Mouse (Mus musculus) left cerebral cortex, adult 2 months (tissue): ENCODE data around the gene Sntn. TPM values are rescaled to one million over a fixed set of nuclear protein-coding genes. Genes with fewer than 3 reads are reported as not detected.

Source experiments
- DNase-seq, 2 experiments: peaks; one replicate each; pipeline ENCODE4 v3.0.0; 2021 to 2022; ENCODE audit warnings: low spot score in 2 of 2, mixed read lengths in 1 of 2; ENCODE audit errors: extremely low spot score in 1 of 2
- H3K27ac ChIP-seq: fragments of 200-600 bp; 2 replicates; pipeline ENCODE4 v1.8.1; 2022
- H3K4me3 ChIP-seq: fragments of 200-600 bp; 2 replicates; pipeline ENCODE4 v1.8.1; 2022
- CTCF ChIP-seq: fragments of 200-600 bp; IDR thresholded peaks from 2 replicates; pipeline ENCODE4 v1.8.1; 2022; ENCODE audit warnings: antibody characterized with exemption, mild to moderate bottlenecking, moderate library complexity
- intact Hi-C: fragments of 180-260 bp; cut with DNase I; formaldehyde crosslinking; loops from one replicate; pipeline ENCODE4 v1.15.1; 2025
- long read RNA-seq, 2 experiments: library from polyadenylated mRNA; stranded (forward); transcript quantifications; one replicate each; pipeline ENCODE4 v2.0.0; 2021; ENCODE audit warnings: borderline mapping rate in 2 of 2
- total RNA-seq, 2 experiments: library from RNA; stranded (reverse); gene quantifications; 2 replicates each; pipeline ENCODE4 v1.2.3; 2021

Sntn gene
- total RNA-seq = not detected
- long read RNA-seq, experiment 1 = 0 reads
- long read RNA-seq, experiment 2 = 0 reads

DNA sequence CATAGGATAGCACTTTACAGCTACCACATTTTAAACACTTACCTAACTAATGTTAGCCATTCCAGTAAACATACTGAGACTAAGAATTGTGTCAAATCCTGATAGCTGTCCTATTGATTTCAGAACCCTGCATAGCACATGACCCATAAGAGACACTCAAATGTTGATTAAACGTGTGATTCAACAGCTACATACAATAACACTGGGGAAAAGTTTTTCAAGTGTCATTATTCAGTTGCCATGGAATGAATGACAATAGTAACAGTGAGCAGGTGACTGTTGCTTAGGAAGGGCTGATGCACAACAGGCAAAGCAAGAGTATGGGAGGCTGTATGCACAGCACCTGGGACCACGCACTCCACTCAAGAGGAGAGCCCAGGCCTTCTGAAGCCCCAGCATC lies at the start of gene Sntn:
Gene Sntn, plus strand, starts transcription at position 301 of the 400 bp plus-strand sequence.
- intact Hi-C loops = no loop called here
- DNase-seq = no peak
- TF ChIP-seq CTCF = no peak

DNA sequence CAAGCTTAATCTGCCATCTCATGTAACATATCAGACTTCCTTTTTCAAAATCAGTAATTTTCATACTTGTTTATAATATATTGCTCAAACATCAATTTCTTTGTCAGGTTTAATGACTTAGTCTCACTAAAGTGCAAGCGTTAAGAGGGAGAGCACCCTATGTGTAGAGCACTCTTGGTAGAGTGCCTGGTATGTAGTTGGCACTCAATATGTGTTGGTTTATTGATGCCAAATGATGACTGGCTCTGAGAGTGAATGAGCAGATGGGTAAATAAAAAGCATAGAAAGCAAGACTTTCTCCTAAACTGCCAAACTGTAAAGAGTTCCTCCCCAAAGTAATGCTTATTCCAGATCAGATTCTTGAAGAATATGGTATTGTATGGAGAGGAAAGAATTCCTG lies 20.8 kb upstream of the Sntn start:
- DNase-seq = no peak
- H3K4me3 ChIP-seq = no peak overlapping the region
- intact Hi-C loops = no loop called here
- no peak overlapping the region for H3K27ac ChIP-seq
- no peak for TF ChIP-seq CTCF

More for the DNA sequence above, at the start of gene Sntn:
- Histone ChIP-seq H3K4me3 (no peak within 1 kb of the TSS), H3K27ac (no peak within 1 kb of the TSS)

- DNase-seq = no peak
- TF ChIP-seq CTCF = no peak
- Histone ChIP-seq H3K27ac (no peak overlapping the region), H3K4me3 (no peak overlapping the region)
- intact Hi-C loops = no loop called here
These were observed 19.6 kb upstream of the Sntn start for GRCm38 (mm10) chr14:13651039-13651438.

DNA sequence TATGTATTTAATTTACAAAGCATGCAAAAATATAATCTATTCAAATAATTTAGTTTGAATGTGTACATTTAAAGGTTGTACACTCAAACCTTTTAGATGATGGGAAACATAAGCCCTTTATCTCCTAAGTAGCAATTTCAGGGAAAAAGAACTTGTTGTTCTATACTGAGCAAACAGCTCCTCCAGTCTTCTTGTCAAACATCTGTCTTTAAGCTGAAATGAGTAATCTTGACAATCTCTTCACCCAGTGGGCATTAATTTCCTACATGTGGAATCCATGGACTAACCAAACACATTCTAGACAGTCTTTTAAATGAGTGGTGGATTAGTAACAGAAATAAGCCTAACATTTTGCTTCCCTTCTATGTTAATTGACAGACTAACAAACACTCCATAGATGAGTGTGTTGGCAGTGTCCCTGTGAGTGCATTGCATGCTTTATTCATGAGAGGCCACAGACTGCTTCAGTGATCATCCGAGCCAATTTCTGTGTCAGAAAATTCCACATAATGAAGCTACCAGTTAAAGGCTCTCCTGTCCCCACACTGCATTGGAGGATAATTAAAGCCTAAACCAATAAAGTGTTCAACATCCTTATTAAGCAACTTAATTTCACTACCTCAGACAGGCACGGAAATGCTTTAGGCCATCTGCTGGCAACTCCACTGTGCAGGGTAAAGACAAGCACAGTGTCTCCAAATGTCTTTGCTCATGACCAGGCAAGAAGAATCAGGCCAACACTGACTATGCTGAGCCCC lies 19.0 kb upstream of the Sntn start:
- no peak for DNase-seq
- H3K4me3 ChIP-seq = no peak overlapping the region
- no peak; the same call in none of the 2 replicates for TF ChIP-seq CTCF
- intact Hi-C loops = no loop called here
- no peak overlapping the region for H3K27ac ChIP-seq

GRCm38 (mm10) chr14:13686716-13687115 lies 16.0 kb downstream of the Sntn start:
- Histone ChIP-seq H3K27ac (no peak overlapping the region), H3K4me3 (no peak overlapping the region)
- intact Hi-C loops = no loop called here
- no peak for DNase-seq
- TF ChIP-seq CTCF = no peak

DNA sequence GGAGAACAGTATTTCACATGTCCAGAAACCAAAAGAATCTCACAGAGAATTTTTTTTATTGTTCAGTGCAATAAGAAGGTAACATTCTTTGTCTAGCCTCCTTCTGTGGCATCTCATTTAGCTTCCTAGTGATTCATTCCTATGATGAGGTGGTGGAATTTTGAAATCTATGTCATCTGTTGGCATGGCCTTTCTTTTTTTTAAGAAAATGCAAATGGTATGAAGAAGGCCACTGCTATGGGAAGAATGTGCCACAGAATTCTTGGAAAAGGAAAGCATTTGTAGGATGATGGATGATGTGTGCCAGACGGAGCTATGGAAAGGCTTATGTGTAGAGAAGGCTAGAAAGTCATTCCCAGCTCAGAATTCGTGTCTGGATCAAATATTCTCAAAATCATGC lies 19.8 kb downstream of the Sntn start:
- no peak for TF ChIP-seq CTCF
- intact Hi-C loops = no loop called here
- H3K27ac ChIP-seq = no peak overlapping the region
- H3K4me3 ChIP-seq = no peak overlapping the region
- no peak for DNase-seq

- Histone ChIP-seq H3K4me3 (no peak overlapping the region), H3K27ac (no peak overlapping the region)
- intact Hi-C loops = no loop called here
- no peak for TF ChIP-seq CTCF
- DNase-seq = no peak
These were observed 61.6 kb downstream of the Sntn start for GRCm38 (mm10) chr14:13732263-13732662.

Other genes with a start within 250 kb of the Sntn start
- gene Gm281, start 243.6 kb downstream of the Sntn start, total RNA-seq = not detected